Mouse (Mus musculus): Measurements from ENCODE around the gene Plvap.

Gene Plvap

GRCm38 (mm10) chr8:71487691-71488445, 23.7 kb downstream of the Plvap start, which contains the start of gene Gtpbp3:
Gene Gtpbp3 (plus strand): TSS chr8:71488103.
- DNase-seq (ENCODE audit: low spot score): peak; percentile 76

- no peak for DNase-seq (ENCODE audit: low spot score)
Measured at GRCm38 (mm10) chr8:71486136-71486529, 25.4 kb downstream of the Plvap start.

- peak; percentile 89 for DNase-seq (ENCODE audit: low spot score)
Measured at GRCm38 (mm10) chr8:71485142-71486135, 26.1 kb downstream of the Plvap start, which contains the start of gene Ano8. Gene Ano8 (minus strand): TSS chr8:71485963.

- no peak for DNase-seq (ENCODE audit: low spot score)
Measured at GRCm38 (mm10) chr8:71484736-71485135, 26.8 kb downstream of the Plvap start.

GRCm38 (mm10) chr8:71483932-71484331, 27.6 kb downstream of the Plvap start:
- DNase-seq (ENCODE audit: low spot score): no peak

GRCm38 (mm10) chr8:71478943-71479342, 32.6 kb downstream of the Plvap start:
- DNase-seq (ENCODE audit: low spot score): no peak

GRCm38 (mm10) chr8:71477196-71477845, 34.2 kb downstream of the Plvap start:
- DNase-seq (ENCODE audit: low spot score): peak; percentile 48

GRCm38 (mm10) chr8:71476099-71476940, 35.2 kb downstream of the Plvap start:
- DNase-seq (ENCODE audit: low spot score): peak; percentile 69

- no peak for DNase-seq (ENCODE audit: low spot score)
Measured at GRCm38 (mm10) chr8:71475702-71476075, 35.9 kb downstream of the Plvap start.

- DNase-seq (ENCODE audit: low spot score): no peak
Measured at GRCm38 (mm10) chr8:71474785-71475701, 36.5 kb downstream of the Plvap start.

GRCm38 (mm10) chr8:71474344-71474743, 37.2 kb downstream of the Plvap start:
- no peak for DNase-seq (ENCODE audit: low spot score)

GRCm38 (mm10) chr8:71472601-71473386, 38.8 kb downstream of the Plvap start:
- no peak for DNase-seq (ENCODE audit: low spot score)

GRCm38 (mm10) chr8:71471861-71472260, 39.7 kb downstream of the Plvap start:
- DNase-seq (ENCODE audit: low spot score): no peak

- DNase-seq (ENCODE audit: low spot score): no peak
Measured at GRCm38 (mm10) chr8:71470913-71471255, 40.7 kb downstream of the Plvap start.

- DNase-seq (ENCODE audit: low spot score): no peak
Measured at GRCm38 (mm10) chr8:71470146-71470912, 41.2 kb downstream of the Plvap start.

GRCm38 (mm10) chr8:71469411-71469810, 42.1 kb downstream of the Plvap start:
- peak; percentile 48 for DNase-seq (ENCODE audit: low spot score)

- peak; percentile 98 for DNase-seq (ENCODE audit: low spot score)
Measured at GRCm38 (mm10) chr8:71468916-71469315, 42.6 kb downstream of the Plvap start, which contains the start of gene Dda1. Gene Dda1 (plus strand): TSS chr8:71469199.

- no peak for DNase-seq (ENCODE audit: low spot score)
Measured at GRCm38 (mm10) chr8:71468001-71468400, 43.6 kb downstream of the Plvap start.

GRCm38 (mm10) chr8:71467201-71467600, 44.4 kb downstream of the Plvap start:
- DNase-seq (ENCODE audit: low spot score): no peak

Measured in T-cell, adult 2 months (primary cell).